Mouse (Mus musculus) midbrain, embryonic 12.5 days (tissue): ENCODE measurements around the gene Chd9. TPM values are rescaled to one million over a fixed set of nuclear protein-coding genes. Genes with fewer than 3 reads are reported as not detected.

Experiments used
- ATAC-seq: fragments of 200-750 bp; cut with Nextera tagmentation; 2 replicates; pipeline ENCODE4 v1.8.0; 2017; ENCODE audit warnings: low read depth, moderate TSS enrichment, moderate library complexity; ENCODE audit not compliant: low FRiP score
- H3K27ac ChIP-seq: fragments of 300-500 bp; sonication (generic); replicated peaks from 2 replicates; pipeline ENCODE4 v1.5.1; 2016; ENCODE audit warnings: mild to moderate bottlenecking
- H3K27me3 ChIP-seq: fragments of 300-500 bp; sonication (generic); 2 replicates; pipeline ENCODE4 v1.6.1; 2016; ENCODE audit warnings: mild to moderate bottlenecking
- H3K36me3 ChIP-seq: fragments of 300-500 bp; sonication (generic); 2 replicates; pipeline ENCODE4 v1.6.1; 2016
- H3K4me1 ChIP-seq: fragments of 300-500 bp; sonication (generic); 2 replicates; pipeline ENCODE4 v1.6.1; 2016
- H3K4me2 ChIP-seq: fragments of 300-500 bp; sonication (generic); replicated peaks from 2 replicates; pipeline ENCODE4 v1.6.1; 2016; ENCODE audit warnings: mild to moderate bottlenecking, moderate library complexity
- H3K4me3 ChIP-seq: fragments of 300-500 bp; sonication (generic); 2 replicates; pipeline ENCODE4 v1.5.1; 2016; ENCODE audit warnings: mild to moderate bottlenecking
- H3K9ac ChIP-seq: fragments of 300-500 bp; sonication (generic); replicated peaks from 2 replicates; pipeline ENCODE4 v1.6.1; 2016; ENCODE audit warnings: mild to moderate bottlenecking, moderate library complexity
- H3K9me3 ChIP-seq: fragments of 300-500 bp; sonication (generic); 2 replicates; pipeline ENCODE4 v1.6.1; 2016; ENCODE audit warnings: mild to moderate bottlenecking
- WGBS: fragments of 180-500 bp; shearing (Covaris S2); methylation state at CpG from one replicate; pipeline ENCODE4 v1.1.7; 2016; 5-methylcytosine and 5-hydroxymethylcytosine counted together
- microRNA-seq: library from miRNA; unstranded; fragments of <30 nt; microRNA quantifications from one replicate; pipeline ENCODE4, GENCODE M21; 2017
- polyA plus RNA-seq: library from polyadenylated mRNA; unstranded; fragments of >200 nt; fragmentation: Nextera tagmentation; extraction: Ambion mirVana; gene quantifications from 2 replicates; pipeline ENCODE4 v1.2.1, GENCODE M21; 2016

Gene Chd9
- polyA plus RNA-seq, 1 experiment from 2014 or later, result 58.9 TPM

DNA sequence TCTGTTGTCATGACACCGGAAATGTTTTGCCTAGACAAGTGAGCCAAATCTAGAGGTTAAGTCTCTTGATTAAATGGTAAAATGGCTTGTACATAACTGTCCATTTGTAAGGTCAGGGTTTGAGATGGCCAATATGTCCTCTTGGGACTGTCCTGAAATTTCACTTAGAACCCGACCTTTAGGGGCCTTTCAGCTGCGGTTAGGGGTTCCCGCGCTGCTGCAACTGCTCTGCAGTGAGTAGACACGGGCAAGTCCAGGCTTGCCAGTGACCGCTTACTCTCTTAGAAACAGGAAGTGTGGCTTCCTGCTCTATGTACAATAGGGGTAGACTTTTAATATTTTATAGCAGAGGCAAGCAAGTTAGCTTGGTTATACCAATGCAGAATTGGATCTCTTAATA, 253.8 kb downstream of the Chd9 start:
- WGBS, result 89% methylated on average over 7 of the region's 7 CpGs
- peaks cover 31% of the 10 kb centered on the region for H3K36me3 ChIP-seq

DNA sequence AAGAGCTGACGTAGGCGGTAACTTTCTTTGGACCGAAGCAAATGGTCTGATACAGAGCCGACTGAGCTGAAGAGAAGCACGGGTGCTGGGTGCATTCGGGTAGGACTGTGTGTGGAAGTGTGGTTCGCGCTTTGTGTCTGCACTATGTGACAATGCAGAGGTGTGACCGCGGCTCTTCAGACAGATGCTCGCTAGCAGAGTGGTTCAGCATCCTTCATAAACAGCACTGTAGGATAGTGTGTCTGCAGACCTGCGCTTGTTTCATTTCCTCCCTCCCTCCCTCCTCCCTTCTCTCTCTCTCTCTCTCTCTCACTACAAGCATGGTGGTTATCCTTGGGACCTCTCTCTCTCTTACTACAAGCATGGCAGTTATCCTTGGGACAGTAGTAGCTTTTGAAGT, 254.3 kb downstream of the Chd9 start:
- Histone ChIP-seq H3K27me3 (no peaks in the 10 kb centered on the region), H3K27ac (no peak overlapping the region), H3K4me2 (no peak overlapping the region), H3K4me1 (no peaks in the 10 kb centered on the region), H3K9ac (no peak overlapping the region), H3K4me3 (no peak overlapping the region), H3K9me3 (no peaks in the 10 kb centered on the region), H3K36me3 (peaks cover 35% of the 10 kb centered on the region)
- WGBS, result 94% methylated on average over 12 of the region's 12 CpGs
- no peak for ATAC-seq

More for the DNA sequence above, 253.8 kb downstream of the Chd9 start:
- no peak overlapping the region for H3K9ac ChIP-seq
- no peak overlapping the region for H3K4me2 ChIP-seq
- no peak overlapping the region for H3K4me3 ChIP-seq
- no peak for ATAC-seq
- H3K9me3 ChIP-seq, result no peaks in the 10 kb centered on the region
- H3K27me3 ChIP-seq, result no peaks in the 10 kb centered on the region
- H3K4me1 ChIP-seq, result no peaks in the 10 kb centered on the region
- no peak overlapping the region for H3K27ac ChIP-seq

- no peak overlapping the region for H3K27ac ChIP-seq
- peaks cover 40% of the 10 kb centered on the region for H3K36me3 ChIP-seq
- no peak overlapping the region for H3K9ac ChIP-seq
- H3K4me1 ChIP-seq, result no peaks in the 10 kb centered on the region
- no peak for ATAC-seq
- H3K4me2 ChIP-seq, result no peak overlapping the region
- H3K4me3 ChIP-seq, result no peak overlapping the region
- H3K9me3 ChIP-seq, result no peaks in the 10 kb centered on the region
- no peaks in the 10 kb centered on the region for H3K27me3 ChIP-seq
- WGBS, result 95% methylated on average over 7 of the region's 7 CpGs
These were observed 260.3 kb downstream of the Chd9 start for GRCm38 (mm10) chr8:91088452-91088851.

GRCm38 (mm10) chr8:91089601-91090000, 261.4 kb downstream of the Chd9 start:
- no peak for ATAC-seq
- H3K27me3 ChIP-seq, result no peaks in the 10 kb centered on the region
- H3K4me1 ChIP-seq, result no peaks in the 10 kb centered on the region
- no peak overlapping the region for H3K27ac ChIP-seq
- H3K4me2 ChIP-seq, result no peak overlapping the region
- H3K36me3 ChIP-seq, result peaks cover 43% of the 10 kb centered on the region
- 96% methylated on average over 2 of the region's 2 CpGs for WGBS
- no peak overlapping the region for H3K9ac ChIP-seq
- no peaks in the 10 kb centered on the region for H3K9me3 ChIP-seq
- H3K4me3 ChIP-seq, result no peak overlapping the region

- Histone ChIP-seq H3K36me3 (peaks cover 51% of the 10 kb centered on the region), H3K27ac (no peak overlapping the region), H3K4me2 (no peak overlapping the region), H3K9me3 (no peaks in the 10 kb centered on the region), H3K4me3 (no peak overlapping the region), H3K9ac (no peak overlapping the region), H3K4me1 (no peaks in the 10 kb centered on the region), H3K27me3 (no peaks in the 10 kb centered on the region)
- WGBS, result 89% methylated on average over 5 of the region's 5 CpGs
- ATAC-seq, result no peak
These were observed 266.0 kb downstream of the Chd9 start for GRCm38 (mm10) chr8:91094135-91094534.

DNA sequence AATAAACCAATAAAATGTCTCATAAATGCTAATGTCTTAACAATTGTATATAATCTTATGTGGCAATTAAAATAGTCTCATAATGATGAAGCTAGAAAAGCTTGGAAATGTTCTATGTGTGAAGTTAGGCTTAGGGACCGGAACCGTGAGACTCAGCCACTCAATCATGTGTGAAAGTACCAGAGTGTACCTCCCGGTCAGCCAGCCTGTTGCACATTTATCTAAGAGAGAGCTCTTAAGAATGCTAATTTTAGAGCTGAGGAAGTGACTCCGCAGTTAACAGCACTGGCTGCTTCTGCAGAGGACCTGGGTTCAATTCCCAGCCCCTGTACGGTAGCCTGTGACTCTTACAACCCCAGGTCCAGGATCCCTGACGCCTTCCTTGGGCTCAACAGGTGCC, 270.0 kb downstream of the Chd9 start:
- no peaks in the 10 kb centered on the region for H3K9me3 ChIP-seq
- H3K36me3 ChIP-seq, result peaks cover 32% of the 10 kb centered on the region
- H3K4me3 ChIP-seq, result no peak overlapping the region
- 92% methylated on average over 6 of the region's 6 CpGs for WGBS
- no peaks in the 10 kb centered on the region for H3K27me3 ChIP-seq
- no peak overlapping the region for H3K9ac ChIP-seq
- H3K27ac ChIP-seq, result no peak overlapping the region
- no peaks in the 10 kb centered on the region for H3K4me1 ChIP-seq
- no peak for ATAC-seq
- H3K4me2 ChIP-seq, result no peak overlapping the region

Small RNAs within 50 kb of the gene (microRNA-seq; reads per million reads assigned to microRNA genes)
- not detected for gene Gm44382

Other genes with a start within 250 kb of the Chd9 start
- not detected in 2 replicates for gene Gm19935, start 11.0 kb upstream of the Chd9 start, polyA plus RNA-seq
- 16.5 and 19.1 TPM in 2 replicates for gene Rbl2, start 241.7 kb downstream of the Chd9 start, polyA plus RNA-seq